Mouse (Mus musculus) hindbrain, embryonic 14.5 days (tissue): ENCODE data around the gene Olfr1209. TPM values are rescaled to one million over a fixed set of nuclear protein-coding genes. Genes with fewer than 3 reads are reported as not detected.

Experiments used
- ATAC-seq: fragments of 200-750 bp; cut with Nextera tagmentation; 2 replicates; pipeline ENCODE4 v1.8.0; 2017; ENCODE audit warnings: moderate number of reproducible peaks, mild to moderate bottlenecking, moderate TSS enrichment, moderate library complexity; ENCODE audit not compliant: low FRiP score
- DNase-seq: peaks from one replicate; pipeline ENCODE4 v3.0.0-alpha.2; 2015; ENCODE audit warnings: low spot score
- H3K27ac ChIP-seq: fragments of 300-500 bp; sonication (generic); 2 replicates; pipeline ENCODE4 v1.5.1; 2014; ENCODE audit warnings: mild to moderate bottlenecking, moderate library complexity
- H3K27me3 ChIP-seq: fragments of 300-500 bp; sonication (generic); 2 replicates; pipeline ENCODE4 v1.6.1; 2014; ENCODE audit warnings: mild to moderate bottlenecking, low read length, mixed read lengths; ENCODE audit not compliant: control insufficient read depth, insufficient read depth
- H3K36me3 ChIP-seq: fragments of 300-500 bp; sonication (generic); replicated peaks from 2 replicates; pipeline ENCODE4 v1.6.1; 2014; ENCODE audit not compliant: control insufficient read depth, insufficient read depth
- H3K4me1 ChIP-seq: fragments of 300-500 bp; sonication (generic); replicated peaks from 2 replicates; pipeline ENCODE4 v1.6.1; 2014; ENCODE audit warnings: antibody characterized with exemption, low read length, mixed read lengths; ENCODE audit not compliant: control insufficient read depth, insufficient read depth
- H3K4me2 ChIP-seq: fragments of 300-500 bp; sonication (generic); replicated peaks from 2 replicates; pipeline ENCODE4 v1.6.1; 2014; ENCODE audit warnings: mild to moderate bottlenecking, moderate library complexity
- H3K4me3 ChIP-seq: fragments of 300-500 bp; sonication (generic); replicated peaks from 2 replicates; pipeline ENCODE4 v1.5.1; 2014; ENCODE audit warnings: mild to moderate bottlenecking, low read length
- H3K9ac ChIP-seq: fragments of 300-500 bp; sonication (generic); 2 replicates; pipeline ENCODE4 v1.6.1; 2014
- H3K9me3 ChIP-seq: fragments of 300-500 bp; sonication (generic); 2 replicates; pipeline ENCODE4 v1.6.1; 2016; ENCODE audit warnings: low read length; ENCODE audit not compliant: control insufficient read depth
- WGBS: fragments of 180-500 bp; shearing (Covaris S2); extraction: QIAGEN DNeasy Blood & Tissue Kit; methylation state at CpG from one replicate; pipeline ENCODE4 v1.1.7; 2014; 5-methylcytosine and 5-hydroxymethylcytosine counted together
- polyA plus RNA-seq: library from polyadenylated mRNA; unstranded; fragments of >200 nt; fragmentation: Nextera tagmentation; extraction: Ambion mirVana; gene quantifications from 2 replicates; pipeline ENCODE4 v1.2.1, GENCODE M21; 2014

Olfr1209 gene
- not detected in 2 replicates for polyA plus RNA-seq

DNA sequence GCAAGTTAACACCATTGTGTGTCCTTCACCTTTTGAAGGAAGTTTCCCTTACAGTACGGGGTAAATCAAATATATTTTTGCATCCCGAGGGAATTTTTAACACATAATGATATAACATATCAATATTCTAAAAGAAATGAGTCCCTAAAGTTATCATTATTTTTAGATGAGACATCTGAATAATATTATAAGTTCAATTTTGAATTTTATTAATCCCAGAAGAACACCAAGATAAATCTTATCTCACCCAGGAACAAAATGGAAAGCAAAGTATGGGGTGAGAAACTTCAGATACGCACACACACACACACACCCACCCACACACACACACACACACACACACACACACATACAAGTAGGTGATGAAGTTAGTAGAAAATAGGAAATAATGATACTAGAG lies at the start of gene Olfr1209:
Gene Olfr1209 (minus strand): TSS at position 101 of the 400 bp plus-strand sequence.
- no peaks in the 10 kb centered on the region for H3K9me3 ChIP-seq
- no peak for ATAC-seq
- H3K27me3 ChIP-seq: no peaks in the 10 kb centered on the region
- no peak for DNase-seq
- H3K9ac ChIP-seq: no peak within 1 kb of the TSS
- WGBS: 94% methylated on average over 3 of the region's 3 CpGs
- H3K36me3 ChIP-seq: no peaks in the 10 kb centered on the region
- no peak within 1 kb of the TSS for H3K4me2 ChIP-seq
- H3K4me1 ChIP-seq: no peaks in the 10 kb centered on the region
- no peak within 1 kb of the TSS for H3K27ac ChIP-seq
- no peak within 1 kb of the TSS for H3K4me3 ChIP-seq

DNA sequence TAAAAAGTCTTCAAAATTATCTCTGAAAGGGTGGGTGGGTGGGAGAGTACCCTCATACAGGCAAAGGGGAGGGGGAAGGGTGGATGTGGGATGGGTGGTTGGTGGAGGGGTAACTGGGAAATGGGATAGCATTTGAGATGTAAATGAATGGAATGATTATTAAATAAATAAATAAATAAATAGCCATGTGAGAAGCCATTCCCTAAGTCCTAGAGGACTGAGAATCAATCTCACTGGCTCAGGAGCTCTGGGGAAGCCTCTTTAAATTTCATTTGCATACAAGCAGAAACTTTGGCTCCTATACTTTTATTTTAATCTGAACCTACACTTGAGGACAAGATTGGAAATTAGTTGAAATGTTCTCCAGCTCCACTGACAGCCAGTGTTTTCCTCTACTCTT lies 38.7 kb upstream of the Olfr1209 start, which contains the start of gene Olfr1212:
Gene Olfr1212 (plus strand): TSS at position 301 of the 400 bp plus-strand sequence.
- H3K27ac ChIP-seq: no peak within 1 kb of the TSS
- no peaks in the 10 kb centered on the region for H3K4me1 ChIP-seq
- no peak within 1 kb of the TSS for H3K4me3 ChIP-seq
- no peaks in the 10 kb centered on the region for H3K27me3 ChIP-seq
- ATAC-seq (no peak), DNase-seq (no peak)
- H3K36me3 ChIP-seq: no peaks in the 10 kb centered on the region
- no peak within 1 kb of the TSS for H3K4me2 ChIP-seq
- H3K9ac ChIP-seq: no peak within 1 kb of the TSS
- no peaks in the 10 kb centered on the region for H3K9me3 ChIP-seq

DNA sequence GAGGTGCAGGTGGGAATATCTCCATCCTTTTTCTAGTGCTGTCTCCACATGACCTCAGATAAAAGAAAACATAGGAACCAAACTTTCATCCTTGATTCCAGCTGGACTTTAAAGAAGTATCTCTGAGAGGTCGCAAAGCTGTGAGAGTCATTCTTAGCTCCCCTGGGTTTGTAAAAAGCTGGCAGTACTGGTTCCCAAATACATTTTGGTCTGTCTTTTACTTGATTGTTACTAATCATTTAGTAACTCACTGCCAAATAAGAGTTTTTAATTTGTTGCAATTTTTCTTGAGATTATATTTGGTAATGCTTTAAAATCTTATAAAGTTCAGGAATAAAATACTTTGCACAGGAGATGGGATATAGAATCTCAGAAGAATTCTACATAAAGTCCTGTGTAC lies 23.1 kb upstream of the Olfr1209 start, which contains the start of gene Olfr1211:
Gene Olfr1211 (minus strand): TSS at position 101 of the 400 bp plus-strand sequence.
- Histone ChIP-seq H3K27me3 (no peaks in the 10 kb centered on the region), H3K9ac (no peak within 1 kb of the TSS), H3K27ac (no peak within 1 kb of the TSS), H3K4me2 (no peak within 1 kb of the TSS), H3K4me1 (no peaks in the 10 kb centered on the region), H3K4me3 (no peak within 1 kb of the TSS), H3K9me3 (no peaks in the 10 kb centered on the region), H3K36me3 (no peaks in the 10 kb centered on the region)
- ATAC-seq: no peak
- no peak for DNase-seq
- 87% methylated on average over 1 of the region's 1 CpGs for WGBS

DNA sequence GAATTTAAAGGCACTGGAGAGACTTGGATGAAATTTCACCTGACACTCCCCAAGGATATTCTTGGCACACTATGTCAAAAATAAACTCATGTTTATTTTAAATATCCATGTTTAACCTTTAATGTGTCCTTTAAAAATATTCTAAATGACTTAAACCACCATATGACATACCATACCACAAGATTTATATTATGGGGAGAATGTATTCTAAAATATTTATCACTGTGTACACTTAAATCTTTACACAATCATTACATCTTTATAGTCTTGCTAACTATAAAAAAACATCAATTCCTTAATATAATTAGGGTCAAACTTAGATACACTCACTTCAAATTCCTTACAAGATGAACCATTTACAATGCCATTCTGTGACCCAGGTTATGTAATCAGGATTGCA lies 12.7 kb downstream of the Olfr1209 start, which contains the start of gene Olfr1208:
Gene Olfr1208 (minus strand): TSS at position 101 of the 400 bp plus-strand sequence.
- Histone ChIP-seq H3K27me3 (no peaks in the 10 kb centered on the region), H3K27ac (no peak within 1 kb of the TSS), H3K4me3 (no peak within 1 kb of the TSS), H3K36me3 (no peaks in the 10 kb centered on the region), H3K4me1 (no peaks in the 10 kb centered on the region), H3K9me3 (no peaks in the 10 kb centered on the region), H3K9ac (no peak within 1 kb of the TSS), H3K4me2 (no peak within 1 kb of the TSS)
- ATAC-seq: no peak
- no peak for DNase-seq

DNA sequence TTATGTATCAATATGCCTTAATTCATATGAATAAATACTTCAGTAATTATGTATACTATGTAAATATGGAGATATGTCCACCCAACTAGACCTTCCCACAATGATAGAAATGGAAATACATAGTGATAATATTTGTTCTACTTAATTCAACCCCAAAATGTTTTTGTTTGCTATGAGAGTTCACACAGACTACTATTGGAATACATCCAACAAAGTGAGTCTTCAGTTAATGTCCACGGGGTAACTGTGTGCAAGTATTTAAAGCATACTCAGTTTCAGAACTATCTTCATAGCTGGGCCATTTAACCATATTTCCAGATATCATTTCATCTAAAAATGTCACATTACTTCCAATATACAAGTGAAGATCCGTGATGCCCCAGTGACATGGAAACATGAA lies 52.0 kb downstream of the Olfr1209 start, which contains the start of gene Olfr1206:
Gene Olfr1206 (plus strand): TSS at position 301 of the 400 bp plus-strand sequence.
- no peak for ATAC-seq
- 87% methylated on average over 2 of the region's 2 CpGs for WGBS
- DNase-seq: no peak

More for the DNA sequence above, 52.0 kb downstream of the Olfr1209 start, which contains the start of gene Olfr1206:
- Histone ChIP-seq H3K9me3 (no peaks in the 10 kb centered on the region), H3K36me3 (no peaks in the 10 kb centered on the region), H3K4me2 (no peak within 1 kb of the TSS), H3K27me3 (no peaks in the 10 kb centered on the region), H3K4me1 (no peaks in the 10 kb centered on the region), H3K27ac (no peak within 1 kb of the TSS), H3K4me3 (no peak within 1 kb of the TSS), H3K9ac (no peak within 1 kb of the TSS)

Other genes starting within 250 kb of the Olfr1209 start
- gene Olfr1193, start 239.5 kb downstream of the Olfr1209 start, polyA plus RNA-seq: not detected in 2 replicates
- not detected in 2 replicates for gene Olfr1195, start 226.0 kb downstream of the Olfr1209 start, polyA plus RNA-seq
- not detected in 2 replicates for gene Olfr1196, start 210.6 kb downstream of the Olfr1209 start, polyA plus RNA-seq
- not detected in 2 replicates for gene Olfr1197, start 182.8 kb downstream of the Olfr1209 start, polyA plus RNA-seq
- gene Olfr1198, start 163.8 kb downstream of the Olfr1209 start, polyA plus RNA-seq: not detected in 2 replicates
- gene Olfr1199, start 154.7 kb downstream of the Olfr1209 start, polyA plus RNA-seq: not detected in 2 replicates
- not detected in 2 replicates for gene Olfr1200, start 144.7 kb downstream of the Olfr1209 start, polyA plus RNA-seq
- gene Olfr1201, start 122.1 kb downstream of the Olfr1209 start, polyA plus RNA-seq: not detected in 2 replicates
- gene Olfr1202, start 100.7 kb downstream of the Olfr1209 start, polyA plus RNA-seq: not detected in 2 replicates
- not detected in 2 replicates for gene Olfr1205, start 85.4 kb downstream of the Olfr1209 start, polyA plus RNA-seq
- gene Olfr1204, start 65.9 kb downstream of the Olfr1209 start, polyA plus RNA-seq: not detected in 2 replicates
- gene Olfr1206, start 51.9 kb downstream of the Olfr1209 start, polyA plus RNA-seq: not detected in 2 replicates
- gene Olfr1208, start 12.8 kb downstream of the Olfr1209 start, polyA plus RNA-seq: not detected in 2 replicates
- not detected in 2 replicates for gene Olfr1211, start 23.0 kb upstream of the Olfr1209 start, polyA plus RNA-seq
- not detected in 2 replicates for gene Olfr1212, start 38.8 kb upstream of the Olfr1209 start, polyA plus RNA-seq
- 0.10 TPM in 1 of 2 replicates, not detected in the other for gene Gm13762, start 65.1 kb upstream of the Olfr1209 start, polyA plus RNA-seq
- gene Olfr1214, start 77.5 kb upstream of the Olfr1209 start, polyA plus RNA-seq: not detected in 2 replicates
- not detected in 2 replicates for gene Olfr1215, start 91.8 kb upstream of the Olfr1209 start, polyA plus RNA-seq
- gene Olfr1216, start 103.2 kb upstream of the Olfr1209 start, polyA plus RNA-seq: not detected in 2 replicates
- not detected in 2 replicates for gene Olfr1217, start 116.9 kb upstream of the Olfr1209 start, polyA plus RNA-seq
- gene Olfr1218, start 146.0 kb upstream of the Olfr1209 start, polyA plus RNA-seq: not detected in 2 replicates
- gene Olfr1219, start 168.4 kb upstream of the Olfr1209 start, polyA plus RNA-seq: not detected in 2 replicates
- not detected in 2 replicates for gene Olfr1220, start 191.7 kb upstream of the Olfr1209 start, polyA plus RNA-seq
- not detected in 2 replicates for gene Olfr1221, start 202.1 kb upstream of the Olfr1209 start, polyA plus RNA-seq
- not detected in 2 replicates for gene Olfr1222, start 217.9 kb upstream of the Olfr1209 start, polyA plus RNA-seq
- not detected in 2 replicates for gene Olfr1223, start 236.4 kb upstream of the Olfr1209 start, polyA plus RNA-seq
- not detected in 2 replicates for gene Olfr1224-ps1, start 248.9 kb upstream of the Olfr1209 start, polyA plus RNA-seq